Mouse (Mus musculus): Measurements from ENCODE around the gene Ndrg3. TPM values are rescaled to one million over a fixed set of nuclear protein-coding genes. Genes with fewer than 3 reads are reported as not detected.
"Not testable (repeated sequence)": the region's sequence is repeated elsewhere in the genome, so short reads cannot be mapped to it uniquely, and the experiment has no call there.

Gene Ndrg3
- polyA plus RNA-seq, 1 experiment from 2014 or later, result 49.7 TPM

DNA sequence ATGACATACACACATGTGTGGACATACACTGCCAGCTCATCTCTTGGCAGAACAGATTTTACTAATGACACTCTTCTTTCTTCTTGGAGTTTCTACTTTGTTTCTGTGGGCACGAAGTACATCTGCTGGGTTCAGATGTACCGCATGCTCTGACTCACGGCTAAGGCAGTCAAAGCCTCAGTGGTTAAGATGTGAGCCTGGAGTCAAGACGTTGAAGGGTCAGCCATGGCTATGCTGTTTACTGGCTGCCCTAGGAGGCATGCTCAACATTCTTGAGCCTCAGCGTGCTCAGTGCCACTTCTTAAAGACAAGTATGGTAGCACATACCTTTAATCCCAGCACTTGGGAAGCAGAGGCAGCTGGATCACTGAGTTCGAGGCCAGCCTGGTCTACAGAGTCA lies 61.3 kb downstream of the Ndrg3 start:
- no peak for ATAC-seq (ENCODE audit: borderline replicate concordance, extremely low read depth, low FRiP score, low TSS enrichment)
- Histone ChIP-seq H3K9ac (no peak overlapping the region), H3K4me3 (no peak overlapping the region), H3K36me3 (0 out of 2 replicates have a peak, but pooled peaks cover 3% of the 10 kb centered on the region), H3K4me1 (no peaks in the 10 kb centered on the region), H3K4me2 (no peak overlapping the region), H3K27ac (no peak overlapping the region), H3K27me3 (no peaks in the 10 kb centered on the region), H3K9me3 (no peaks in the 10 kb centered on the region)
- 72% methylated on average over 6 of the region's 6 CpGs for WGBS

- WGBS, result 52% methylated on average over 11 of the region's 11 CpGs
- no peaks in the 10 kb centered on the region for H3K4me1 ChIP-seq
- 0 out of 2 replicates have a peak, but pooled peaks cover 3% of the 10 kb centered on the region for H3K36me3 ChIP-seq
- no peak overlapping the region for H3K9ac ChIP-seq
- no peak overlapping the region for H3K27ac ChIP-seq
- H3K4me2 ChIP-seq, result no peak overlapping the region
- no peak for ATAC-seq (ENCODE audit: borderline replicate concordance, extremely low read depth, low FRiP score, low TSS enrichment)
- H3K4me3 ChIP-seq, result no peak overlapping the region
- no peaks in the 10 kb centered on the region for H3K27me3 ChIP-seq
- H3K9me3 ChIP-seq, result no peaks in the 10 kb centered on the region
Measured at GRCm38 (mm10) chr2:156929519-156930120, 62.2 kb downstream of the Ndrg3 start.

DNA sequence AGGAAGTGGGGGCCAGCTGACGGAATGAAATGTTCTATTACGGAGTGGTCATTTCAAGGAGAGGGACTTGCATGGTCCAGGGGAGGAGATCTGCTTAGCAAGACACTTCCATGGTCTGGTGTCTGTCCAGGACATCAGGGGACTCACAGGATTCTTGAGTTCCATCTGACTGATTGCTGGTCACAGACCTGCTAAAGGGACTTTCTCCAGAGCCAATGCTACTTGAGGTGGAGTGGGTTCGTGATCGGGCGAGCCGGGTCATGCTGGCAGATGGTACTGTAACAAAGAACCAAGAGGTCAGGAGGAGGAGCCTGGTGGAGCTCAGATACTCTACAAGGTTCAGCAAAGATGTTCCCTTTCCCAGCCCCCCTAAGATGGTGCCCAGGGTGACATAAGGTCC lies 63.2 kb downstream of the Ndrg3 start:
- no peaks in the 10 kb centered on the region for H3K27me3 ChIP-seq
- H3K4me3 ChIP-seq, result no peak overlapping the region
- no peak overlapping the region for H3K4me2 ChIP-seq
- no peaks in the 10 kb centered on the region for H3K9me3 ChIP-seq
- WGBS, result 87% methylated on average over 6 of the region's 6 CpGs
- 0 out of 2 replicates have a peak, but pooled peaks cover 3% of the 10 kb centered on the region for H3K36me3 ChIP-seq
- no peak overlapping the region for H3K27ac ChIP-seq
- ATAC-seq (ENCODE audit: borderline replicate concordance, extremely low read depth, low FRiP score, low TSS enrichment), result no peak
- H3K4me1 ChIP-seq, result no peaks in the 10 kb centered on the region
- H3K9ac ChIP-seq, result no peak overlapping the region

- Histone ChIP-seq H3K4me2 (no peak overlapping the region), H3K36me3 (0 out of 2 replicates have a peak, but pooled peaks cover 3% of the 10 kb centered on the region), H3K9me3 (no peaks in the 10 kb centered on the region), H3K27me3 (no peaks in the 10 kb centered on the region), H3K4me3 (no peak overlapping the region), H3K27ac (no peak overlapping the region), H3K4me1 (no peaks in the 10 kb centered on the region), H3K9ac (no peak overlapping the region)
- WGBS, result 79% methylated on average over 6 of the region's 6 CpGs
- ATAC-seq (ENCODE audit: borderline replicate concordance, extremely low read depth, low FRiP score, low TSS enrichment), result no peak
Measured at GRCm38 (mm10) chr2:156927663-156928062, 64.2 kb downstream of the Ndrg3 start.

GRCm38 (mm10) chr2:156925611-156926010 lies 66.2 kb downstream of the Ndrg3 start:
- not testable (repeated sequence) for H3K4me1 ChIP-seq; H3K9me3 ChIP-seq; H3K27me3 ChIP-seq; H3K4me2 ChIP-seq; ATAC-seq (ENCODE audit: borderline replicate concordance, extremely low read depth, low FRiP score, low TSS enrichment); H3K4me3 ChIP-seq; H3K36me3 ChIP-seq; H3K27ac ChIP-seq; H3K9ac ChIP-seq
- 70% methylated on average over 3 of the region's 3 CpGs for WGBS

DNA sequence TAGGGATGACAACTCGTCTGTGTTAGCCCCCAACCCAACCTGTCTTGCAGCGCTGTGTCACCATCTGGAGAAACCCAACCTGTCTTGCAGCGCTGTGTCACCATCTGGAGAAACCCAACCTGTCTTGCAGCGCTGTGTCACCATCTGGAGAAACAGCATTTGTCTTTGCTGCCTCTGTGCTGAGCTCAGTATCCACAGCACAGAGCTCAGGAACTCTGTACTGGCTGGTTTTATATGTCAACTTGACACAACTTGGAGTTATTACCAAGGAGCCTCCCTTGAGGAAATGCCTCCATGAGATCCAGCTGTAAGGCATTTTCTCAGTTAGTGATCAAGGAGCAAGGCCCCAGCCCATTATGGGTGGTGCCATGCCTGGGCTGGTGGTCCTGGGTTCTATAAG lies 66.8 kb downstream of the Ndrg3 start:
- not testable (repeated sequence) for H3K36me3 ChIP-seq; H3K4me2 ChIP-seq; ATAC-seq (ENCODE audit: borderline replicate concordance, extremely low read depth, low FRiP score, low TSS enrichment); H3K27me3 ChIP-seq; H3K9ac ChIP-seq; H3K4me3 ChIP-seq; H3K27ac ChIP-seq; H3K9me3 ChIP-seq; H3K4me1 ChIP-seq
- WGBS, result 89% methylated on average over 4 of the region's 4 CpGs

GRCm38 (mm10) chr2:156924210-156924898 lies 67.5 kb downstream of the Ndrg3 start:
- ATAC-seq (ENCODE audit: borderline replicate concordance, extremely low read depth, low FRiP score, low TSS enrichment), result no peak
- 33% methylated on average over 3 of the region's 3 CpGs for WGBS
- H3K27ac ChIP-seq, result no peak overlapping the region

DNA sequence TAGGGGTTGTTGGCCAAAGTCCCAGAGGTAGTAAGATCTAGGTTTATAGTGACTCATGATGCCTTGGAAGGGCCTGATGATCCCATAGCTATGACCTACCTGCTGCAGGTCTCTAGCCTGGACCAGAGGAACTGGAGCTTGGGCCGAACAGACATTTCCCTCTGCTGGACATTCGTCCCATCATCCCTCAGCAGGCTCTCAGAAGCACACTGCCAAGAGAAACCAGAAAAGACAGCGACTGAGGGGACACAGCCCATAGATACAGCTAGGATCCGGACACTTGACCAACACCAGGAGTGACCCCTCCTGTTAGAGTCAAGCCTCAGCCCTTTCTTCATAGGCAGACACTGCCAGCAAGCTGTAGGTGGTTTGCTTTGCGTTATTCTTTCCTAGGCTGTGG lies 68.8 kb downstream of the Ndrg3 start:
- Histone ChIP-seq H3K9me3 (no peaks in the 10 kb centered on the region), H3K4me1 (no peaks in the 10 kb centered on the region), H3K36me3 (0 out of 2 replicates have a peak, but pooled peaks cover under 1% of the 10 kb centered on the region), H3K27ac (no peak overlapping the region), H3K27me3 (no peaks in the 10 kb centered on the region), H3K4me3 (no peak overlapping the region), H3K4me2 (no peak overlapping the region), H3K9ac (no peak overlapping the region)
- WGBS, result 78% methylated on average over 5 of the region's 5 CpGs
- no peak for ATAC-seq (ENCODE audit: borderline replicate concordance, extremely low read depth, low FRiP score, low TSS enrichment)

More at GRCm38 (mm10) chr2:156924210-156924898, 67.5 kb downstream of the Ndrg3 start:
- Histone ChIP-seq H3K27me3 (no peaks in the 10 kb centered on the region), H3K4me3 (no peak overlapping the region), H3K9me3 (no peaks in the 10 kb centered on the region), H3K9ac (no peak overlapping the region), H3K4me2 (no peak overlapping the region), H3K36me3 (0 out of 2 replicates have a peak, but pooled peaks cover 3% of the 10 kb centered on the region), H3K4me1 (no peaks in the 10 kb centered on the region)

DNA sequence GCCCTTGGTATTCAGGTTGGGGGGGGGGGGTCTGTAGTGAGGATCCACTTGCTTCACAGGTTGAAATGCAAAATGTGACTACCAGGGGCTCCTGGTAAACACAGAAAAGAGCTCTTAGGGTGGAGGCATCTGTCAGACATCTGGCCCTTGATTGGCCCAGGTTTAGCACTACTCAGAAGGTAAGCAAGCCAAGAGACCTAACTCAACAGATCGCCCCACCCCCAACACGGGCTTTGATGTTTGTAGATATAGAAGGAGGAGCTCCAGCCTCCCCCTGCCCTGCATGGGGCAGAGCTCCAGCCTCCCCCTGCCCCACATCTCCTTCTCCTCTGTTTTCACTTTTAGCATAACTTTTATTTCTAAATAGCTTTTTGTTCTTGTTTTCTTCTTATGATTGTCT lies 72.1 kb downstream of the Ndrg3 start:
- Histone ChIP-seq H3K4me1 (no peaks in the 10 kb centered on the region), H3K9me3 (no peaks in the 10 kb centered on the region), H3K27ac (no peak overlapping the region), H3K27me3 (no peaks in the 10 kb centered on the region), H3K36me3 (no peaks in the 10 kb centered on the region), H3K4me3 (no peak overlapping the region), H3K4me2 (no peak overlapping the region), H3K9ac (no peak overlapping the region)
- WGBS, result 27% methylated on average over 2 of the region's 2 CpGs
- no peak for ATAC-seq (ENCODE audit: borderline replicate concordance, extremely low read depth, low FRiP score, low TSS enrichment)

- H3K27me3 ChIP-seq; H3K4me2 ChIP-seq; H3K4me1 ChIP-seq; H3K36me3 ChIP-seq; H3K4me3 ChIP-seq; ATAC-seq (ENCODE audit: borderline replicate concordance, extremely low read depth, low FRiP score, low TSS enrichment); H3K27ac ChIP-seq; H3K9me3 ChIP-seq; H3K9ac ChIP-seq: not testable (repeated sequence)
- 81% methylated on average over 11 of the region's 11 CpGs for WGBS
Measured at GRCm38 (mm10) chr2:156919191-156919590, 72.7 kb downstream of the Ndrg3 start.

DNA sequence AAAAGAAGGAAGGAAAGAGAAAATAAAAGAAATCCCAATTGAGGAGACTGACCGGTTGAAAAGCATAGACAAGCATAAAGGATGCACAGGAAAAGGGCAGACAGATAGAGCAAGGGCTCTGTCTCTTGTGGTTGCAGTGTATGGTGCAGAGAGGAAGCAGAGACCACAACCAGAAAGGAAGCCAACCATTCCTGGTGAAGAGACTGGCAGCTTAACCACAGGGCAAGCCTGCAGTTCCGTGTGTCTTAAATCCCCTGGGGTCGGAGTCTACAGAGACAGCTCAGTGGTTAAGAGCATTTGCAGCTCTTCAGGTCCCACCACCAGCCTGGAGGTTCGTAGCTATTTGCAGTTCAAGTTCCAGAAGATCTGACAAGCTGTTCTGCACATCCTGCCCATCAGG lies 73.3 kb downstream of the Ndrg3 start:
- no peaks in the 10 kb centered on the region for H3K36me3 ChIP-seq
- 58% methylated on average over 4 of the region's 4 CpGs for WGBS

GRCm38 (mm10) chr2:156916419-156917125 lies 75.3 kb downstream of the Ndrg3 start:
- H3K4me2 ChIP-seq, result no peak overlapping the region
- no peak overlapping the region for H3K27ac ChIP-seq
- no peak overlapping the region for H3K4me3 ChIP-seq
- no peaks in the 10 kb centered on the region for H3K27me3 ChIP-seq
- no peak for ATAC-seq (ENCODE audit: borderline replicate concordance, extremely low read depth, low FRiP score, low TSS enrichment)
- 85% methylated on average over 3 of the region's 3 CpGs for WGBS
- no peaks in the 10 kb centered on the region for H3K36me3 ChIP-seq
- H3K9ac ChIP-seq, result no peak overlapping the region
- no peaks in the 10 kb centered on the region for H3K4me1 ChIP-seq
- no peaks in the 10 kb centered on the region for H3K9me3 ChIP-seq

More for the DNA sequence above, 73.3 kb downstream of the Ndrg3 start:
- H3K9ac ChIP-seq, result no peak overlapping the region
- no peaks in the 10 kb centered on the region for H3K27me3 ChIP-seq
- H3K4me2 ChIP-seq, result no peak overlapping the region
- H3K4me1 ChIP-seq, result no peaks in the 10 kb centered on the region
- ATAC-seq (ENCODE audit: borderline replicate concordance, extremely low read depth, low FRiP score, low TSS enrichment), result no peak
- H3K9me3 ChIP-seq, result no peaks in the 10 kb centered on the region
- H3K4me3 ChIP-seq, result no peak overlapping the region
- no peak overlapping the region for H3K27ac ChIP-seq
